In the genomic region with DNA sequence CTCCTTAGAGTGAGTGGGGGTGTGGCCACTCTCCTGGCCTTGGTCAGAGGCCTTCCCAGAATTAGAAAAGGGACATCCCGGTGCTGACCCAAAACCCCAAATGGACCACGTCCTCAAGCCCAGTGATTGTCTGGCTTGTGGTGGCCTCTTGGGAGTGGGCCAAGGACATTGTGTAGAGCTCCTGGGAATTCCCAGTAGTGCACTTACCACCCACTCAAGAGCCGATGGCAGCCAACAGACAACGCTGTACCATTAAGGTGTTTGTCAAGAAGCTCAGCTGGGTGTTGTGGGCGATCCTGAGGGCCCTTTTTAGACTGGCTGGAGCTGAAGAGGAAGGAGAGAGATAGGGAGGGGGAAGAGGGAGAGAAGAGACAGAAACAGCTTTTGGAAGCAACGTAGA, we compare ENCODE assay signal across 27 mouse cellular contexts. TPM values are rescaled to one million over a fixed set of nuclear protein-coding genes. Genes with fewer than 3 reads are reported as not detected.
DNase-seq lines count a peak whose midpoint lies in the region.
"Had no signal": no experiment of that assay in that cellular context is flagged by ENCODE, and none has a peak within 500 bp of the region (broad histone marks: within the 10 kb centered on the region; RNA-seq: fewer than 3 reads in every experiment).

No protein-coding gene starts in this region.

- intact Hi-C loops in left cerebral cortex, postnatal 25 days (cut with DNase I): no loop called here
- intact Hi-C loops in gastrocnemius, postnatal 36 days (cut with DNase I): no loop called here

- DNase-seq in frontal cortex, adult 2 months (ENCODE audit: extremely low spot score in 1 of 2, low spot score in 1 of 2): peak; percentile 63 to 72
- no peak for DNase-seq in frontal cortex, postnatal 10 days (ENCODE audit: low spot score in 2 of 2)
- DNase-seq in adipocyte (ENCODE audit: low spot score): peak; percentile 29
- peak; percentile 57 for DNase-seq in cerebellum, adult 8-10 months
- peak; percentile 56 to 88 for DNase-seq in left cerebral cortex, postnatal 25 days (ENCODE audit: low spot score in 2 of 2)
- DNase-seq in gastrocnemius, postnatal 36 days: no peak
- no peak for DNase-seq in MN1 (ENCODE audit: low spot score)
- DNase-seq: B cell, adult 2 months; gastrocnemius, postnatal 25 days; kidney, postnatal 4 days; layer of hippocampus, adult 9-11 months; lung, adult 18-20 months; lung, postnatal 36 days; thymus, adult 18-20 months had no signal

RNA-seq across cellular contexts. Expression of gene Mmp24, which starts 9.4 kb away (rescaled TPM):
- polyA plus RNA-seq in frontal cortex, adult 2 months (2012; rRNA removed): 36.1 and 39.7 TPM in 2 replicates
- total RNA-seq in left cerebral cortex, postnatal 25 days (2021): 10 to 100 TPM; 37.2 to 38.8 TPM
- total RNA-seq in gastrocnemius, postnatal 36 days (2021): not detected
- total RNA-seq: gastrocnemius, postnatal 25 days; heart, adult 8-10 months had no signal
- polyA plus RNA-seq: kidney, embryonic 14.5 days; limb, embryonic 11.5 days; liver, embryonic 11.5 days; spleen, adult 2 months had no signal

RNA-seq across cellular contexts. Expression of gene Procr, which starts 33.6 kb away (rescaled TPM):
- 1.5 and 2.6 TPM in 2 replicates for polyA plus RNA-seq in frontal cortex, adult 2 months (2012; rRNA removed)
- 1 to 10 TPM in 1 of 2 experiments, under 1 TPM in 1; 0.96 to 1.3 TPM for total RNA-seq in left cerebral cortex, postnatal 25 days (2021)
- 10 to 100 TPM; 10.6 to 10.9 TPM for total RNA-seq in gastrocnemius, postnatal 36 days (2021)

RNA-seq across cellular contexts. Expression of gene BC029722, which starts 34.7 kb away (rescaled TPM):
- 81.7 and 83.7 TPM in 2 replicates for polyA plus RNA-seq in frontal cortex, adult 2 months (2012; rRNA removed)
- total RNA-seq in left cerebral cortex, postnatal 25 days (2021): 10 to 100 TPM; 58.7 to 62.3 TPM
- total RNA-seq in gastrocnemius, postnatal 36 days (2021): 10 to 100 TPM; 22.3 to 23.2 TPM

RNA-seq across cellular contexts. Expression of gene Eif6, which starts 42.2 kb away (rescaled TPM):
- 69.1 and 75.1 TPM in 2 replicates for polyA plus RNA-seq in frontal cortex, adult 2 months (2012; rRNA removed)
- total RNA-seq in left cerebral cortex, postnatal 25 days (2021): 10 to 100 TPM; 57.5 to 71.9 TPM
- total RNA-seq in gastrocnemius, postnatal 36 days (2021): 10 to 100 TPM; 36.1 to 45.9 TPM

RNA-seq across cellular contexts. Expression of gene Gm17581, which starts 48.9 kb away (rescaled TPM):
- not detected in 2 replicates for polyA plus RNA-seq in frontal cortex, adult 2 months (2012; rRNA removed)
- not detected for total RNA-seq in left cerebral cortex, postnatal 25 days (2021)
- not detected for total RNA-seq in gastrocnemius, postnatal 36 days (2021)
- total RNA-seq: adrenal gland, adult 18-20 months; gastrocnemius, postnatal 25 days; heart, adult 8-10 months; hematopoietic stem cell, adult 5-6 weeks; midbrain, postnatal 0 days had no signal
- polyA plus RNA-seq: forebrain, embryonic 11.5 days; heart, embryonic 16.5 days; hindbrain, embryonic 16.5 days; intestine, embryonic 16.5 days; kidney, embryonic 14.5 days; limb, embryonic 11.5 days; liver, embryonic 11.5 days; midbrain, postnatal 0 days; spleen, adult 2 months; stomach, embryonic 14.5 days had no signal

Comparison
In these comparisons a context has a peak if more than half of its experiments do, and no peak if none do; other contexts are left out.
1. DNase-seq: peak in frontal cortex, adult 2 months (2 of 2), adipocyte (single experiment), cerebellum, adult 8-10 months (single experiment) and left cerebral cortex, postnatal 25 days (2 of 2); none in frontal cortex, postnatal 10 days (0 of 2), gastrocnemius, postnatal 36 days (0 of 2) and MN1 (single experiment).
2. RNA of gene Mmp24, which starts 9.4 kb away (total RNA-seq): 37.2 to 38.8 TPM in left cerebral cortex, postnatal 25 days; not detected in gastrocnemius, postnatal 36 days; every median in the first group is over 10 times any median in the second.
3. RNA of gene Procr, which starts 33.6 kb away (total RNA-seq): 10.6 to 10.9 TPM in gastrocnemius, postnatal 36 days; 0.96 to 1.3 TPM in left cerebral cortex, postnatal 25 days; every median in the first group is over 4 times any median in the second.